Mouse (Mus musculus) MEL (cell line): ENCODE measurements around the gene 4931409K22Rik. TPM values are rescaled to one million over a fixed set of nuclear protein-coding genes. Genes with fewer than 3 reads are reported as not detected.

Experiments used
- DNase-seq: peaks from one replicate; pipeline ENCODE4 v3.0.0; 2011; ENCODE audit warnings: low read depth, low spot score
- H3K27ac ChIP-seq: 2 replicates; pipeline ENCODE4 v1.5.1; 2012; ENCODE audit warnings: low read depth, mild to moderate bottlenecking, control low read depth, low read length, moderate library complexity; ENCODE audit not compliant: control insufficient read depth
- H3K27me3 ChIP-seq, 2 experiments: fragments of 150-350 bp in 1 of 2; sonication (generic) in 1 of 2; 2 replicates each; pipeline ENCODE4 v1.6.1; 2012; ENCODE audit warnings: low read length in 2 of 2, mild to moderate bottlenecking in 2 of 2, improper control_type of control experiment in 1 of 2, moderate library complexity in 1 of 2; ENCODE audit not compliant: insufficient read depth in 2 of 2, control insufficient read depth in 1 of 2
- H3K36me3 ChIP-seq, 2 experiments: 2 replicates each; pipeline ENCODE4 v1.6.1; 2012 to 2014; ENCODE audit warnings: low read length in 2 of 2, improper control_type of control experiment in 1 of 2, inconsistent platforms in 1 of 2, mild to moderate bottlenecking in 1 of 2; ENCODE audit not compliant: insufficient read depth in 2 of 2, control insufficient read depth in 1 of 2
- H3K4me1 ChIP-seq, 2 experiments: fragments of 150-350 bp in 1 of 2; sonication (generic) in 1 of 2; 2 replicates each; pipeline ENCODE4 v1.6.1; 2012; ENCODE audit warnings: low read length in 2 of 2, improper control_type of control experiment in 1 of 2, mild to moderate bottlenecking in 1 of 2; ENCODE audit not compliant: insufficient read depth in 2 of 2, control insufficient read depth in 1 of 2
- H3K4me3 ChIP-seq, 2 experiments: fragments of 150-350 bp in 1 of 2; sonication (generic) in 1 of 2; 2 replicates each; pipeline ENCODE4 v1.5.1; 2012; ENCODE audit warnings: low read depth in 2 of 2, low read length in 2 of 2, mild to moderate bottlenecking in 2 of 2, moderate library complexity in 2 of 2, control low read depth in 1 of 2, improper control_type of control experiment in 1 of 2; ENCODE audit not compliant: control insufficient read depth in 1 of 2, insufficient read depth in 1 of 2
- H3K79me2 ChIP-seq: 2 replicates; pipeline ENCODE4 v1.6.1; 2012; ENCODE audit warnings: mild to moderate bottlenecking, low read length, moderate library complexity; ENCODE audit not compliant: control insufficient read depth, poor library complexity, insufficient read depth
- H3K9ac ChIP-seq: 2 replicates; pipeline ENCODE4 v1.6.1; 2012; ENCODE audit warnings: low read depth, mild to moderate bottlenecking, control low read depth, low read length, moderate library complexity; ENCODE audit not compliant: control insufficient read depth, poor library complexity, severe bottlenecking
- H3K9me3 ChIP-seq: fragments of 150-350 bp; sonication (generic); replicated peaks from 2 replicates; pipeline ENCODE4 v1.6.1; 2012; ENCODE audit warnings: mild to moderate bottlenecking, low read length, improper control_type of control experiment, moderate library complexity; ENCODE audit not compliant: insufficient read depth
- BHLHE40 ChIP-seq: IDR thresholded peaks from 2 replicates; pipeline ENCODE4 v1.6.1; 2012; ENCODE audit warnings: low read depth, mild to moderate bottlenecking, inconsistent platforms, low read length, improper control_type of control experiment, borderline replicate concordance
- CTCF ChIP-seq, 3 experiments: IDR thresholded peaks in 2 of 3; conservative IDR thresholded peaks in 1 of 3; 2 replicates each; pipeline ENCODE4 v1.5.1; 2011 to 2012; ENCODE audit warnings: low read length in 3 of 3, low read depth in 2 of 3, mild to moderate bottlenecking in 2 of 3, improper control_type of control experiment in 1 of 3, inconsistent platforms in 1 of 3, mixed read lengths in 1 of 3, moderate library complexity in 1 of 3; ENCODE audit not compliant: control insufficient read depth in 1 of 3, insufficient read depth in 1 of 3, poor library complexity in 1 of 3, severe bottlenecking in 1 of 3
- ETS1 ChIP-seq: IDR thresholded peaks from 2 replicates; pipeline ENCODE4 v1.6.1; 2012; ENCODE audit warnings: low read depth, mild to moderate bottlenecking, inconsistent platforms, low read length, improper control_type of control experiment, moderate library complexity
- KAT2A ChIP-seq: conservative IDR thresholded peaks from 2 replicates; pipeline ENCODE4 v1.6.1; 2012; ENCODE audit warnings: low read depth, low read length, improper control_type of control experiment, inconsistent platforms
- MAZ ChIP-seq: IDR thresholded peaks from 2 replicates; pipeline ENCODE4 v1.6.1; 2012; ENCODE audit warnings: low read depth, mild to moderate bottlenecking, inconsistent platforms, low read length, improper control_type of control experiment
- MEF2A ChIP-seq: IDR thresholded peaks from 2 replicates; pipeline ENCODE4 v1.6.1; 2014; ENCODE audit warnings: low read depth, mild to moderate bottlenecking, inconsistent platforms, low read length, improper control_type of control experiment; ENCODE audit not compliant: poor library complexity, insufficient replicate concordance, severe bottlenecking; ENCODE audit errors: extremely low read depth
- MXI1 ChIP-seq: IDR thresholded peaks from 2 replicates; pipeline ENCODE4 v1.6.1; 2011; ENCODE audit warnings: mild to moderate bottlenecking, low read depth, low read length, improper control_type of control experiment
- MYC ChIP-seq: IDR thresholded peaks from 2 replicates; pipeline ENCODE4 v1.6.1; 2011; ENCODE audit warnings: low read depth, mild to moderate bottlenecking, low read length, improper control_type of control experiment, moderate library complexity
- NELFE ChIP-seq: IDR thresholded peaks from 2 replicates; pipeline ENCODE4 v1.6.1; 2011; ENCODE audit warnings: low read depth, low read length, improper control_type of control experiment
- TAL1 ChIP-seq: IDR thresholded peaks from 2 replicates; pipeline ENCODE4 v1.6.1; 2012; ENCODE audit warnings: mild to moderate bottlenecking, inconsistent platforms, low read length, moderate library complexity, mixed read lengths
- TBP ChIP-seq: IDR thresholded peaks from 2 replicates; pipeline ENCODE4 v1.8.0; 2011; ENCODE audit warnings: low read depth, low read length, improper control_type of control experiment
- TCF12 ChIP-seq: IDR thresholded peaks from 2 replicates; pipeline ENCODE4 v1.6.1; 2014; ENCODE audit warnings: low read depth, mild to moderate bottlenecking, inconsistent platforms, low read length, improper control_type of control experiment, moderate library complexity
- UBTF ChIP-seq: IDR thresholded peaks from 2 replicates; pipeline ENCODE4 v1.6.1; 2012; ENCODE audit warnings: low read depth, mild to moderate bottlenecking, inconsistent platforms, low read length, improper control_type of control experiment, moderate library complexity, borderline replicate concordance; ENCODE audit not compliant: insufficient read depth
- USF1 ChIP-seq: IDR thresholded peaks from 2 replicates; pipeline ENCODE4 v1.6.1; 2014; ENCODE audit warnings: low read depth, mild to moderate bottlenecking, inconsistent platforms, low read length, improper control_type of control experiment, moderate library complexity
- USF2 ChIP-seq, 2 experiments: IDR thresholded peaks; 2 replicates each; pipeline ENCODE4 v1.6.1; 2011 to 2012; ENCODE audit warnings: improper control_type of control experiment in 2 of 2, low read length in 2 of 2, borderline replicate concordance in 1 of 2, inconsistent platforms in 1 of 2, low read depth in 1 of 2, mild to moderate bottlenecking in 1 of 2; ENCODE audit not compliant: insufficient read depth in 1 of 2
- ZC3H11A ChIP-seq: IDR thresholded peaks from 2 replicates; pipeline ENCODE4 v1.6.1; 2012; ENCODE audit warnings: low read depth, mild to moderate bottlenecking, inconsistent platforms, low read length, improper control_type of control experiment
- polyA plus RNA-seq, 2 experiments: library from polyadenylated mRNA; stranded (reverse) in 1 of 2; unstranded in 1 of 2; fragments of >175 nt in 1 of 2; fragments of >200 nt in 1 of 2; gene quantifications; 2 replicates each; pipeline versions ENCODE4 v1.2.1 to v1.2.4; 2012; ENCODE audit warnings: low replicate concordance in 2 of 2, low read depth in 1 of 2; ENCODE audit not compliant: insufficient read length in 2 of 2, insufficient read depth in 1 of 2, missing spikeins in 1 of 2
- total RNA-seq: library from RNA; depleted of rRNA; stranded (reverse); fragments of 300-350 nt; gene quantifications from 2 replicates; pipeline ENCODE4 v1.2.3, GENCODE M21; 2012

4931409K22Rik gene
- total and polyA plus RNA-seq, 3 experiments, result not detected

GRCm38 (mm10) chr5:24536511-24536910 is 20.1 kb downstream of the 4931409K22Rik start:
- no peak for DNase-seq
- no peak overlapping the region for H3K9ac ChIP-seq
- H3K36me3 ChIP-seq, result no peaks in the 10 kb centered on the region
- H3K4me1 ChIP-seq, result peaks cover 0 to 6% of the 10 kb centered on the region in 2 experiments; a peak in 1 of 4 replicates
- H3K4me3 ChIP-seq, result no peak overlapping the region
- no peak overlapping the region for H3K27ac ChIP-seq
- H3K27me3 ChIP-seq, result peaks cover 3% of the 10 kb centered on the region in 2 experiments
- H3K9me3 ChIP-seq, result no peaks in the 10 kb centered on the region
- TF ChIP-seq UBTF, result no peak
- no peak for TF ChIP-seq USF1
- TF ChIP-seq TCF12, result no peak
- no peak for TF ChIP-seq KAT2A
- no peak for TF ChIP-seq ZC3H11A
- TF ChIP-seq MYC, result no peak
- TF ChIP-seq MXI1, result no peak
- no peak for TF ChIP-seq USF2 (IDR thresholded peaks at IDR 0.05; ENCODE audit: borderline replicate concordance in 1 of 2, insufficient read depth in 1 of 2, low read depth in 1 of 2, low read length in 2 of 2)
- no peak for TF ChIP-seq ETS1
- TF ChIP-seq NELFE, result no peak
- TF ChIP-seq TAL1, result no peak
- H3K79me2 ChIP-seq, result no peaks in the 10 kb centered on the region

GRCm38 (mm10) chr5:24535731-24536130 is 20.9 kb downstream of the 4931409K22Rik start:
- TF ChIP-seq MAZ (no peak), MEF2A (no peak), CTCF (IDR thresholded peaks at IDR 0.05 in 2 of 3, conservative IDR thresholded peaks at IDR 0.05 in 1 of 3; ENCODE audit: control insufficient read depth in 1 of 3, insufficient read depth in 1 of 3, low read depth in 2 of 3, low read length in 3 of 3, poor library complexity in 1 of 3, severe bottlenecking in 1 of 3) (no peak), UBTF (no peak), BHLHE40 (no peak), ETS1 (no peak), TAL1 (no peak), TBP (no peak), TCF12 (no peak)
- Histone ChIP-seq H3K4me3 (no peak overlapping the region), H3K27ac (no peak overlapping the region), H3K27me3 (peaks cover 3 to 6% of the 10 kb centered on the region in 2 experiments), H3K9ac (no peak overlapping the region), H3K79me2 (no peaks in the 10 kb centered on the region), H3K4me1 (peaks cover 0 to 6% of the 10 kb centered on the region in 2 experiments; a peak in 1 of 4 replicates), H3K9me3 (no peaks in the 10 kb centered on the region), H3K36me3 (no peaks in the 10 kb centered on the region)
- DNase-seq, result no peak
